Mouse (Mus musculus): ENCODE measurements around the gene Cnnm4.

DNA sequence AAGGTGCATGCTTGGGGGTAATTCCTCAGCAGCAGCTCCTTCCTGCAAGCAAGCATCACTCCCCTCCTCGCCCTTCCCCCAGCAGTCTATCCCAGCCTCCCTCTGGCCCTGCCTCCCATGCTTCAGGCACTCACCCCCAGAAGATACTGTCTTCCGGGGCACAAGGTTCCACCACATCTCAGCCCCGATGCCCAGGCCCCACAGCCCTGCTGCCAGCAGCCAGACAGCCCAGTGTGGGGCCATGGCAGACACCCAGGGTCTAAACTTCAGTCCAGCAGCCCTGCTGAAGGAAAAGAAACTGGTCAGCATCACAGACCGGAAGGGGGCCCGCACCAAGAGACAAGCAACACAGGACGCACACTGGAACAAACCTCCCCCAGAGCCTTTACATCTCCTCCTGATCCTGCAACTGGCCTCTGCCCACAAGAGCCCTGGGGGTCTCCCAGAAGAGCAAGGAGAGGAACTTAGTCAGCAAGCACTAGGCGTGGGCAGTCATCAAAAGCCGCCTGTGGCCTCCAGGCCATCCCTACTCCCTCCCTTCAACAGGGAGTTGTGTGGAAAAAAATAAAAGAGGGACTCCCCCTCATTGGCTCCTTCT, 84.5 kb downstream of the Cnnm4 start:
- TF ChIP-seq POLR2A (IDR thresholded peaks at IDR 0.05; ENCODE audit: control insufficient read depth, extremely low read depth, insufficient read depth, low read length, poor library complexity): no peak
- TF ChIP-seq CTCF (IDR thresholded peaks at IDR 0.05; ENCODE audit: borderline replicate concordance, control insufficient read depth, extremely low read depth, insufficient read depth, low read length, poor library complexity): no peak
